Mouse (Mus musculus): ENCODE measurements at regions not wholly inside any gene's neighbourhood (a gene's known extent, or its start where the extent isn't known, plus 50 kb on each side); places are given as distances from the start of the nearest gene placed in this dataset.

- no peak for DNase-seq (ENCODE audit: low spot score in 2 of 2)
Measured at GRCm38 (mm10) chr9:31794911-31795310, 118.4 kb downstream of the Barx2 start.

DNA sequence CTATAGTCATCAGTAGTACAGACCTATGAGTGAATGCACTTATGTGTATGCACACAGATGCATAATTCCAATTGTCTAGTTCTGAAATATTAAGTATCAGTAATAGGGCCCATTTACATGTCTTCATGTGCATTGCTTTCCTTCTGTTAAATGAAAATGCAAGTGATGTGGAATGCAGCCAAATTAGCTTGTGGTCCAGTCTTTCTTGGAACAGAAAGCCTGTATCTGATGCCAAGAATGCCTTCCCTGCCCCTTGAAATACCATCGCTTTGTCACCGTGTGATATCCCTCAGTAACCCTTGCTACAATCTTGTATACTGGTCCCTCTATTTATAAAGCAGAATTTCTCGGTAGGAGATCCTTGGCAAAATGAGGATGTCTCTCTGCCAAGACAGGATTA is 137.3 kb downstream of the Barx2 start:
- no peak for DNase-seq (ENCODE audit: low spot score in 2 of 2)

GRCm38 (mm10) chr9:31765401-31765800 is 147.9 kb downstream of the Barx2 start:
- no peak for DNase-seq (ENCODE audit: low spot score in 2 of 2)

DNA sequence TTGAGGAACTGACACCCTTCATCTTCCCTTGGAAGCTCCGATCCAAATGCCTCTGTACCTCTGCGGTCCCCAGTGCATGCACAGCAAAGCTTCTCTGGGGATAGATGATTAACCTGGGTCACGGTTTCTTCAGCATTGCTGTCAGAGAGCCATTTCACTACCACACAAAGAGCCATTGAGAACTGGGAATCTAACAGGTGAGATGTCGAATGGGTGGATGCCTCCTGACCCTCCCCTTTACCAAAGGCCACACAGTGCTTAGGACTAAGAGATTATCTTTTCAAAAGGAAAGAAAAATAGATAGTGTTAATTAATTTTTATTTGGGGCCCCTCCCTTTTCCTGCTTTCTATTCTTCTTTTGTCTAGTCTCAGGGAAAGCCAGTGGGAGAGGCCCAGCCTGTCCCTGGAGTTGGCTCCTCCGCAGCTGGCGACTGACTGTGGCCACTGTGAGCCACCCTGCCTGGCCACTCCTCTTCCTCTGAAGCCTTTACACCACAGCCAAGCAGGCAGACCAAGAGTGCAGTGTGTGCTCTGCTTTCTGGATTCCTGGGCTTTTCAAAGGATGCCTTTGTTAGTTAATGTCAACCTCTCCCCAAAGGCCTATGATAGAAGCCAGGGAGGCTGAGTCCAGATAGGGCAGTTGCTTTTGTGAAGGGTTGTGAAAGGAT is 155.2 kb downstream of the Barx2 start:
- DNase-seq (ENCODE audit: low spot score in 2 of 2) = no peak

DNA sequence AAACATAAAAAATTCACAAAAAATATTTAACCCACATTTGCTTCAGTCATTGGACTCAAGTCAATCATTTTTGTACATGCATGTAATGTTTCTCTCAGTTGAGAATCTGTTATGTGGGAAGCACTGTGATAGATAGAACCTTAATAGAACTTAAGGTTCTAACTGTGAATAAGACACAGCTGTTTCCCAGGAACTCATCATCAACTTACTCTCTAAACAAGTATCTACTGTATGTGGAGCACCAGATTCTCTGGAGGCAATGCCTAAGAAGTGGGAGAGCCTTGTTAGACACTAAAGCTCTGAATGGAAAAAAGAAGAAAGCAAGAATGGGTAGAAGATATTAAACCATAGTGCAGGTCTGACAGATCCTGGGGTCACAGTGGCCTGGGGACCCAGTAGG is 182.8 kb downstream of the Barx2 start:
- no peak for DNase-seq (ENCODE audit: low spot score in 2 of 2)

GRCm38 (mm10) chr9:31719309-31719708 is 194.0 kb downstream of the Barx2 start:
- no peak for DNase-seq (ENCODE audit: low spot score in 2 of 2)

DNA sequence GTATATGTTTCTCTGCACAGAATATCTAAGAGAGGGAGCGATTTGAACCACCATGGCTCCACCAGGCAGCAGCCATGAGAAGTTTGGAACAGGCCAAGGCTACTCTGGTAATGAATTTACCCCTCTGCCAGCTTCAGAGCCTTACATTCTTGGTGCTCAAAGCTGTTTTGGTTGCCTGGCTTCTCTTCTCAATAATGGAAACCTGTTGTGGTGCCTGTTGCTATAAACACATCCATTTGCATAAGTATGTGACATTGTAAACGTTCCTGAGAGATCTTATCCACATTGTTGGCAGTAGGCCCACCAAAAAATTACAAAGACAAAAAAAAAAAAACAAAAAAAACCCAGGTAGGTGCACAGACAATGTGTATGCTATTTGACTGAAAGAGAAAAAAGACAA is 203.2 kb downstream of the Barx2 start:
- no peak for DNase-seq (ENCODE audit: low spot score in 2 of 2)

DNA sequence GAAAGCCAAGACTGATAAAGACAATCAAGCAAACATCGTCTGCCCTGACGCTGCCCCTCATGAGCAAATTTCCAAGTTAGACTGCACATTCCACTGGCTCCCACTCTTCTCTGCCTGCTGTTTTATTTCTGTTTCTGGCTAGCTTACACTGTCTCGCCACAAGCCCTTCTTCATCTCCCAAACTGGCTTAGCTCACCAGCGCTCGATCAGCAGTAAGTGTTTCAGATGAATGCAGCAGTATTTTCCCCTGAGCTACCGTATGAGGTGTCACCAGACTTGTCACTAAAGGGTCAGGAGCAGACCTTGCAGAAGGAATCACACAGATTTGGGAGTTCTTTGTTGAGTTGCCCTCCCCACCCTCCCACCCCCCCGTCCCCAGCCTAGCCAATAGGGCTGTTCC is 206.6 kb downstream of the Barx2 start:
- no peak for DNase-seq (ENCODE audit: low spot score in 2 of 2)

- no peak for DNase-seq (ENCODE audit: low spot score in 2 of 2)
Measured at GRCm38 (mm10) chr9:31690921-31691475, 222.3 kb downstream of the Barx2 start.

DNA sequence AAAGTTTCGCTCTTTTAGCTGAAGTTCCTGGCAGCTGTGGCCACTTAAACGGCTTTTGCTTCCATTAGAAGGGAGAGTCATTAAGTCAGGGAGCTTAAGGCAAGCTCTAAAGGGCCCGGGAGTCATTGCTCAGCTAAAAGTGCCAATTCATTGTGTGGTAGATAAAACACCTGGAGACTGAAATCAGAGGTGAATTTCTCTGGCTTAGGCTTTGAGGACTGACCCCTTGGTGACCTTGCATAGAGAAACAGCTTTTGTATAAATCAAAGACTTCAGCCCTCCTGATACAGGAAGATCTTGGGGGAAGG is 224.1 kb upstream of the Tmem45b start:
- DNase-seq (ENCODE audit: low spot score in 2 of 2) = no peak

DNA sequence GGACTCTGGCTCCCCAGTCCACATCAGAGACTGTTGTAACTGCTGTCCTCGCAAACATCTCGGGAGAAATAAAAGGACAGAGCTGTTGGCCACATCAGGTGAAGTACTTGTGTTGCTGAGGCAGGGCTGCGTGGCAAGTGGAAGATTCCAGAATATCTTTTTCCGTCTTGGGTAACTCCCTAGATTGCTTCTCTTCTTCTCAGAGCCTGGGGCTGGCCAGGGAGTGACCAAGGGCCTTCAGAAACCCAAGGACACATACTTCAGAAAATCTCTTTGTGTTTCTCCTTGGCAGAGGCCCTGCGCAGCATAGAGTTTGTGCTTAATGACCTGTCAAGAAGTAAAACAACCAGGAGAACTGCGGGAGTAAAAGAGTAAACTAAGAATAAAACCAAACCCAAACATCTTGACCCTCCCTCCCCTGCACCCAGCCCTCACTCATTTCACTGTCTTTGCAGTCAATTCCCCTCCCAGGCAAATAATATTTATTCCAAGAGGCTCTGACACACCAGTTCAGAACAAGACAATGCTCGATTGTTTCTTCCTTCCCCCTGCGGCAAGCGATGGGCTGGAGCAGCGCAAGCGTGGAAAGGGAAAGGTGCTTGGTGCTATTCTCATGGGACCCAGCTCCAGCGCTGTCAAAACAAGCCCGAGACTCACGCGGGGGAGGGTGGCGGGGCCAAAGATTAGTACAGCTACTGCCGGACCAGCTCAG is 223.6 kb upstream of the Tmem45b start:
- DNase-seq (ENCODE audit: low spot score in 2 of 2) = peak in 1 of 2 experiments; percentile 15

DNA sequence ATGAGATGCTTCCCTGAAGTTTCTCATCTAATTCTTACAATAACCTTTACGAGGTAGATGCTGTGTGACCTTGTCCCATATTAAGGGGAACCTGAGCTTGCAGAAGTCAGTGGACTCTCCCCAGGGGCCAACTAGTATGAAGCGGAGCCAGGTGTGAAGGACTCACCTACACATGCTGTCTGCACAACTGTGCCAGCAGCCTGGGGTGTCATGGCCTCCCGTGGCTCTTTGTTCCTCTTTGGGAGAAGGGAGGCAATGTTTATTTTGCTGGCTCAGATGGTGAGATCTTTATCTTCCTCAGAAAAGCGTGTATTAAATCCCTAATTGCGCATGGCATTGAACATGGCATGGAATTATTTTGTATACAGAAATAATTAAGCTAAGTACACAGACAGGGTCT is 222.2 kb upstream of the Tmem45b start:
- no peak for DNase-seq (ENCODE audit: low spot score in 2 of 2)

GRCm38 (mm10) chr9:31684812-31685188 is 220.5 kb upstream of the Tmem45b start:
- DNase-seq (ENCODE audit: low spot score in 2 of 2) = no peak

DNA sequence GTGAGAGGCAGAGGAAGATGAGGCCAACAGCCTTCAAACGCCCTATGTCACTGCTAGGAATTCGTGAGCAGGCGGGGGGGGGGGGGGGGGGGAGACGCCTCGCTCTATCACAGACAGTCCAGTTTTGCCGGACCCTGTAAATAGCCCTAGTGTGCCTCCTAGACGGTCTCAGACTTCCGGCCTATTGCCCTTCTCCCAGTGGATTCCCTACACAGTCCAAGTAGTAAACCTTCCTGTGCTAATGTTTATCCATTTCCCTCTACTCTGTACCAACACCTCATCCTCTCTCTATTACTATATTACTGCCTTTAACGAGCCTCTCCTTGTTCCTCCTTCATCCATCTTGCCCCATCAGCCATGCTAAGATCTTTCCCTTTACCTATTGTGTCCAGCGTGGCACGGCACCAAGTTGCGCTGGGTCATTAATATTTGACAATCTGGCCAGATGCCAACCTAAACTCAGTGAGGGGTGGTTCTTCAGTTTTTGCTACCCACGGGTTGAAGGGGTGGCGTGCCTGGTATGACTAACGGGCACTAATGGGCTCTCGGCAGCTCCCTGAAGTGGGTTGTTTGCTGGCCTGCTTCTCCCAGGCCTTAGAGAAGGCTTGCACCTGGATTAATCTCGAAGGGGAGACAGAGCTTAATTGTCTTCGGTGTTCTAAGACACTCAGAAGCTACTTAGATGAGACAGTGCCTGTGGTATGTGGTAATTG is 220.0 kb upstream of the Tmem45b start:
- DNase-seq (ENCODE audit: low spot score in 2 of 2) = no peak

DNA sequence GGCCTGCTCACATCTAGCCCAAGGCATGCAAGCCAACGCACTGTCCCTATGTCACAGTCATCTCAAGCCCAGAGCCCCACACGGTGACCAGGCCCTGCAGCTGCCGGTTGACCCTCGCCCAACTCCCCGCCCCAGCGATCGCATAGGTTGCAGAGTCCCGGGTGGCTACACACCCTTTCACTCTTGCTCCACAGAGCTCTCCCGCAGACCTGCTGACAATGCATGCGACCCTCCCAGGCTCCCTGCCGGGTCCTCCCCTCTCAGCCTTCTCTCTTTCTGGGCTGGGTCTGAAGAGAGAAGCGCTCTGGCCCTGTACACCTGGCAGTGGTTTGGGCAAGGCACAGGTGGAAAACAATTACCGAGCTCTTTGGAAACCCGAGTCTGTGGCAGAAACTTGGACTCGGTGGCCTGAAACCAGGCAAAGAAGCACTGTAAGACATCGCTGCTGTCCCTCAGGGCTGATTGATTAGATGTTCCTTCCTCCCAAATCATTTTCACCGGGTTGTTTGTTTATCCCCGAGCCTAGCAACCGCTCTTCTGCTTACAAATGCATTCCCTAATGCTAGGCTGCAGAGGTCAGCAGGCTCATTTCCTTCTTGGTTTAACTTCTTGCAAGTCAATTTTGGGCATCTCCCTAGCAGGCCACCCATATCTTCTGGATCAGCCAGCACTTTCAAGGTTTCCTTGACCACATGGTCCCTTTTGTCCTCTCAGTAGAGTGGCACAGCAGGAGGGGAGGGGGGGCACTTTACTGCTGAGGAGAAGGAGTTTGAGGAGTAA is 219.2 kb upstream of the Tmem45b start:
- DNase-seq (ENCODE audit: low spot score in 2 of 2) = no peak

DNA sequence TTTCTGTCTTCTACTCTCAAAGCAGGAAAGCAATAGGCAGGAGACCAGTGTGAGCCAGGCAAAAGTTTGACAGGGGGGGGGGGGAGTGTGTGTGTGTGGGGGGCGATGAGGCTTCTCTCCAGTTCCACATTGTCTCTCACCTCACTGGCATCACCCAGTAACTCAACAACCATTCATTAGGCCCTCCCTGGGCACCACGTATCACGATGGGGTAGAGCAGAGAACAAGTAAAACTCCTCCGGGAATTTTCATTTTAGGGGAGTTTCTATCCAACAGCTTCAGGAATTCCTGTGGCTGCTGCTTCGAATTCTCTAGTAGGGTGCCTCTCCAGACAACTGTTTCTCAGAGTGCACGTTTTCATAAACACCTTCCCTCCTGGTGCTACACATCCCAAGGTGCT is 218.6 kb upstream of the Tmem45b start:
- no peak for DNase-seq (ENCODE audit: low spot score in 2 of 2)

DNA sequence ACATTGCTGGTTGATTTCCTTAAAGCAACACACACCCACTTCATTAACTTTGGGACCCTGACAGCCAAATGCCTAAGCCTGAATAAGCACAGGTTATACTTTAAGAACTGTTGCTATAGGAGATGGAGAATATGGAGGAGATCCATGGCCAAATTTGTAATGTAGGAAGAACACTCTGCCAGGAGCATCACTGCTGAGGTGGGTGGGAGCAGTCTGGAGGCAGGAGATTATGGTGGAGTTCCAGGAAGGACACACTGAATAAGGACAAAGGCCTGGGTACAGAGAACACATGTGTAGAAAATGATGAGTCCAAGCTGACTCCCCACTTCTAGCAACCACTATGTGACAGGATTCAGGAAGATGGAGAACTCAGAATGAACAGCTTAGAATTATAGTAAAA is 212.9 kb upstream of the Tmem45b start:
- DNase-seq (ENCODE audit: low spot score in 2 of 2) = no peak

DNA sequence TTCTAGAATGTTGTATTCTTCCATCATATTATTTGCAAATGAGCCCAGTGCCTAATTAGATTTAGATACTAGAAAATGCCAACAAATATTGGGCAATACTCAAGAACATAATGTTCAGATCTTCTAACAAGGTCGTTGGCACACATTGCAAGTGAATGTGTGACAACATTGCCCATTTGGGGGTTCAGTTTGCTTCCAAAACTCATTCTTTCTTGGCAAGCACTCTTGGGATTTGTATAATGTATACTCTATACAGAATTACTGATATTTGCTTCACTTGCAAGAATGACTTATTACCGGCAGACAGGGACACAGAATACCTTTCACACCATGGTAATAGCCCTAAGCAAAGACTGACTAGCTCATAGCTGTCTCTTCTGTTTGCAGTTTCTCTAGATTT is 194.8 kb upstream of the Tmem45b start:
- no peak for DNase-seq (ENCODE audit: low spot score in 2 of 2)

- DNase-seq (ENCODE audit: low spot score in 2 of 2) = no peak
Measured at GRCm38 (mm10) chr9:31657612-31658011, 193.3 kb upstream of the Tmem45b start.

DNA sequence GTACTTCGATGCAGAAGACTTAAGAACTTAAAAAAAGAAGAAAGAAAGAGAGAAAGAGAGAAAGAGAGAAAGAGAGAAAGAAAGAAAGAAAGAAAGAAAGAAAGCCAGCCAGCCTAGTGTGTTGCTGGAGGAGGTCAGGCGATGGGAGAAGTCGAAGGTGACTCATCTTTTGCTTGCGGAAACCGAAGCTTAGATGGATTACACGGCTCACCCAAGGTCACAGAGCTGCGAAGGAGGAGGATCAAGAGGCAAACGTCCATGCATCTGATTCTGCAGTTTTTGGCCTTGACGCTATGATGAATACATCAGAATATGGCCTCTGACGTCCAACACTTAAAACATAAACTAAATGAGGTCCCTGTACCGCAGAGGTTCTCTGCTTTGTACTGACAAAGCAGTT is 192.4 kb upstream of the Tmem45b start:
- DNase-seq (ENCODE audit: low spot score in 2 of 2) = no peak

GRCm38 (mm10) chr9:31654747-31655146 is 190.5 kb upstream of the Tmem45b start:
- DNase-seq (ENCODE audit: low spot score in 2 of 2) = no peak

DNA sequence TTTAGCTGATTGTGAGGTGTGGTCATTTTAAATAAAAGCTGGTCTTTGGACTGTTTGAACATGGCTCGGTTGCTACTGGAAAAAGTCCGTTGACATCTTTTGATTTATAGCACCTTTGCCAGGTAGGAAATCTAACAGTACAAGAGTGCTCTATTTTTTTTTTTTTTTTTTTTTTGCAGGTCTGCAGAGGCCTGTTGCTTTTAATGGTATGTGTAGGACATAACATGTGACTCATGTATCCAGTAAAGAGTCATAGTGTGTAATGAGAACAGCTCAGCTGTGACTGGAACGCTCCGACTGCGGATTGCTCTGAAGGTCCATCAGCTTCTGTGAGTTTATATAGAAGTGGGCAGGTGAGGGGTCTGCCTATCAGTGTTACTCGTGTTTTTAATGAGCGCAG is 190.0 kb upstream of the Tmem45b start:
- no peak for DNase-seq (ENCODE audit: low spot score in 2 of 2)
